Mouse (Mus musculus) gastrocnemius, adult 18-20 months (tissue): ENCODE measurements around the gene Snrpn. TPM values are rescaled to one million over a fixed set of nuclear protein-coding genes. Genes with fewer than 3 reads are reported as not detected.
A peak's percentile ranks its signal among the peaks of the same experiment; 100 is the strongest.
"Not testable (repeated sequence)": the region's sequence is repeated elsewhere in the genome, so short reads cannot be mapped to it uniquely, and the experiment has no call there.

Experiments
- DNase-seq: peaks from one replicate; pipeline ENCODE4 v3.0.0; 2021; ENCODE audit warnings: low spot score
- long read RNA-seq, 2 experiments: library from polyadenylated mRNA; stranded (forward); transcript quantifications; one replicate each; pipeline ENCODE4 v2.0.0; 2021
- total RNA-seq, 2 experiments: library from RNA; stranded (reverse); gene quantifications; 2 replicates each; pipeline ENCODE4 v1.2.3; 2021

Snrpn gene
- total RNA-seq: 10 to 100 TPM; 67.9 to 68.4 TPM
- long read RNA-seq, experiment 1, transcript Snrpn-201 (10 exons, 1,932 nt): major isoform, 97 of 115 reads
- long read RNA-seq, experiment 1, partial matches to known transcripts: 6 of 115 reads
- long read RNA-seq, experiment 1, other reads (novel, unspliced or antisense): 12 of 115 reads
- long read RNA-seq, experiment 2, transcript Snrpn-201 (10 exons, 1,932 nt): major isoform, 77 of 91 reads
- long read RNA-seq, experiment 2, partial matches to known transcripts: 4 of 91 reads
- long read RNA-seq, experiment 2, other reads (novel, unspliced or antisense): 10 of 91 reads

- no peak for DNase-seq
Observed at GRCm38 (mm10) chr7:60139742-60140480, at the start of gene Snrpn. Snrpn (minus strand) TSS chr7:60140219.

GRCm38 (mm10) chr7:60170250-60171185 is 30.5 kb upstream of the Snrpn start:
- no peak for DNase-seq

GRCm38 (mm10) chr7:60125332-60125731 is 14.7 kb downstream of the Snrpn start:
- no peak for DNase-seq

- not testable (repeated sequence) for DNase-seq
Observed at GRCm38 (mm10) chr7:60123086-60123624, 16.9 kb downstream of the Snrpn start.

- DNase-seq: no peak
Observed at GRCm38 (mm10) chr7:60122434-60123085, 17.5 kb downstream of the Snrpn start.

- no peak for DNase-seq
Observed at GRCm38 (mm10) chr7:60097154-60097859, 42.7 kb downstream of the Snrpn start.

- no peak for DNase-seq
Observed at GRCm38 (mm10) chr7:60076301-60076700, 63.7 kb downstream of the Snrpn start.

- no peak for DNase-seq
Observed at GRCm38 (mm10) chr7:60047481-60048201, 92.4 kb downstream of the Snrpn start.

- DNase-seq: no peak
Observed at GRCm38 (mm10) chr7:60013186-60013585, 126.8 kb downstream of the Snrpn start.

GRCm38 (mm10) chr7:60007727-60008360 is 132.2 kb downstream of the Snrpn start:
- DNase-seq: no peak

GRCm38 (mm10) chr7:60006262-60006661 is 133.8 kb downstream of the Snrpn start:
- DNase-seq: no peak

- peak; percentile 57 for DNase-seq
Observed at GRCm38 (mm10) chr7:60004606-60005330, 135.3 kb downstream of the Snrpn start, which contains the start of the genes Snurf and Gm38393. Snurf (minus strand) TSS chr7:60005049. Gm38393 (minus strand) TSS chr7:60005064.

GRCm38 (mm10) chr7:60003921-60004605 is 136.0 kb downstream of the Snrpn start:
- DNase-seq: no peak

- no peak for DNase-seq
Observed at GRCm38 (mm10) chr7:60003006-60003865, 136.8 kb downstream of the Snrpn start.

GRCm38 (mm10) chr7:59978646-59979045 is 161.4 kb downstream of the Snrpn start:
- no peak for DNase-seq
